Mouse (Mus musculus): ENCODE results near the gene Iqce.

DNA sequence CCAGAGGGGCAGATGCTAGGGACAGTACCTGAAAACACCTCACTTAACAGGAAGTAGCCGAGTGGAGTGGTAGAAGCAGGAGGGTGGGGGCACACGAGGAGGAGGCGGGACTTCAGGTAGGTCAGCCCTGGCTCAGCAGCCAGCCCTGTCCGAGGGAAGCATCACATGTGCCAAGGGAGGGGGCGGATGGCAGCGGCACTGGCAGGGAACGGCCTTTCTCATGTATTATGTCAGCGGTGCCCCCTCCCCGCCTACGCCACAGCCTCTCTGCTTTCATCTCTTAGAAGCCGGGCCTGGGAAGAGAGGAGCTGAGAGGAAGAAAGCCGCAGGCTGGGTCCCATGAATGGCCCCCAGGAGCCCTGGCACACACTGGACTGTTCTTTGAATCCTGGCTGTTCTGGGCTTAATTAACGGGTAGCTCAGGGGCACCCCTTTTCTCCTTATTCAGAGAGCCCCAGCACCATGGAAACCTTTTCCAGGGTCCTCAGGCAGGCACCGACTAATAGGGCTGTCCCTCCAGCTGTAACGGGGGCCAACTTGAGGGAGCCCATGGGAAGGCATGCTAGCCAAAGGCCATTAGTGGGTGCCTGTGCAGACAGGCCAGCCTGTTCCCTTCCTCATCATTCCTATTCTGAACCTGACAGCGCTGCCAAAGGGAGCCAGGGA is 42.4 kb downstream of the Iqce start:
- TF ChIP-seq CTCF (IDR thresholded peaks at IDR 0.05; ENCODE audit: borderline replicate concordance, extremely low read depth, insufficient read depth, insufficient read length) (no peak), POLR2A (IDR thresholded peaks at IDR 0.05; ENCODE audit: borderline replicate concordance, extremely low read depth, insufficient read depth, insufficient read length, poor library complexity, severe bottlenecking) (no peak)
